Mouse (Mus musculus): Measurements from ENCODE around the gene Exoc1.

Exoc1 gene

GRCm38 (mm10) chr5:76609702-76610370 lies 80.7 kb downstream of the Exoc1 start:
- no peak for DNase-seq (ENCODE audit: low read depth, low spot score)

GRCm38 (mm10) chr5:76612867-76613499 lies 83.9 kb downstream of the Exoc1 start:
- DNase-seq (ENCODE audit: low read depth, low spot score) = no peak

- no peak for DNase-seq (ENCODE audit: low read depth, low spot score)
Measured at GRCm38 (mm10) chr5:76615276-76615675, 86.2 kb downstream of the Exoc1 start.

GRCm38 (mm10) chr5:76616196-76616747 lies 87.2 kb downstream of the Exoc1 start:
- DNase-seq (ENCODE audit: low read depth, low spot score) = no peak

- no peak for DNase-seq (ENCODE audit: low read depth, low spot score)
Measured at GRCm38 (mm10) chr5:76618750-76619149, 89.6 kb downstream of the Exoc1 start.

All from telencephalon, adult 2 months (tissue).